In genomic region chr2:52359722-52360121, GRCm38 (mm10) we compare ENCODE assay signal across 30 mouse cellular contexts. TPM values are rescaled to one million over a fixed set of nuclear protein-coding genes. Genes with fewer than 3 reads are reported as not detected.
DNase-seq lines count a peak whose midpoint lies in the region; ATAC-seq lines count a peak whose summit lies in the region.
"Had no signal": no experiment of that assay in that cellular context is flagged by ENCODE, and none has a peak within 500 bp of the region (broad histone marks: within the 10 kb centered on the region; RNA-seq: fewer than 3 reads in every experiment).

No protein-coding gene starts in this region.

- DNase-seq in hindbrain, embryonic 10.5 days (ENCODE audit: low spot score): no peak
- DNase-seq in hindbrain, embryonic 14.5 days (ENCODE audit: low spot score): no peak
- no peak for DNase-seq in spleen, postnatal 10 days (ENCODE audit: low spot score in 2 of 2)
- no peak for DNase-seq in urinary bladder, postnatal 14 days (ENCODE audit: low spot score)
- DNase-seq: adrenal gland, postnatal 14 days; cerebellum, adult 11-12 months; cerebellum, adult 9-11 months; gastrocnemius, postnatal 14 days; heart, postnatal 36 days; kidney, adult 9 months; kidney, postnatal 14 days; layer of hippocampus, adult 9-11 months; liver; lung, adult 2 months; lung, postnatal 10 days; right cerebral cortex, adult 18-20 months; thymus, adult 2 months; thymus, postnatal 36 days had no signal

- WGBS in hindbrain, embryonic 13.5 days: 51% methylated on average over 1 of the region's 1 CpGs
- WGBS in hindbrain, embryonic 10.5 days: 79% methylated on average over 1 of the region's 1 CpGs
- WGBS in hindbrain, embryonic 14.5 days: 38% methylated on average over 1 of the region's 1 CpGs
- WGBS in midbrain, embryonic 15.5 days: 30% methylated on average over 1 of the region's 1 CpGs
- 30% methylated on average over 1 of the region's 1 CpGs for WGBS in neural tube, embryonic 15.5 days

- H3K4me1 ChIP-seq in hindbrain, embryonic 13.5 days (replicated peaks): peaks cover 4% of the 10 kb centered on the region; the same call in 1 of the 2 replicates
- H3K4me1 ChIP-seq in hindbrain, embryonic 10.5 days (replicated peaks): peaks cover 1% of the 10 kb centered on the region
- H3K4me1 ChIP-seq in hindbrain, embryonic 14.5 days (replicated peaks; ENCODE audit: control insufficient read depth, insufficient read depth, low read length): no peaks in the 10 kb centered on the region
- H3K4me1 ChIP-seq in midbrain, embryonic 15.5 days: no peaks in the 10 kb centered on the region
- no peaks in the 10 kb centered on the region for H3K4me1 ChIP-seq in neural tube, embryonic 15.5 days
- H3K4me1 ChIP-seq: midbrain, embryonic 12.5 days had no signal

- peak overlapping the region; percentile 50 for H3K27ac ChIP-seq in hindbrain, embryonic 13.5 days
- no peak overlapping the region for H3K27ac ChIP-seq in hindbrain, embryonic 10.5 days
- H3K27ac ChIP-seq in hindbrain, embryonic 14.5 days: no peak overlapping the region
- no peak overlapping the region for H3K27ac ChIP-seq in midbrain, embryonic 15.5 days
- H3K27ac ChIP-seq in neural tube, embryonic 15.5 days (replicated peaks): 0 out of 2 replicates have a peak overlapping the region, but pooled peaks have one; percentile 37
- H3K27ac ChIP-seq: heart, embryonic 10.5 days; liver, embryonic 14.5 days; macrophage; midbrain, embryonic 12.5 days had no signal

- H3K36me3 ChIP-seq in hindbrain, embryonic 13.5 days: no peaks in the 10 kb centered on the region
- no peaks in the 10 kb centered on the region for H3K36me3 ChIP-seq in hindbrain, embryonic 10.5 days
- no peaks in the 10 kb centered on the region for H3K36me3 ChIP-seq in hindbrain, embryonic 14.5 days (replicated peaks; ENCODE audit: control insufficient read depth, insufficient read depth)
- no peaks in the 10 kb centered on the region for H3K36me3 ChIP-seq in midbrain, embryonic 15.5 days (replicated peaks)
- H3K36me3 ChIP-seq in neural tube, embryonic 15.5 days: no peaks in the 10 kb centered on the region
- H3K36me3 ChIP-seq: heart, embryonic 10.5 days; midbrain, embryonic 12.5 days had no signal

- no peak overlapping the region for H3K4me3 ChIP-seq in hindbrain, embryonic 13.5 days
- H3K4me3 ChIP-seq in hindbrain, embryonic 10.5 days: no peak overlapping the region
- H3K4me3 ChIP-seq in hindbrain, embryonic 14.5 days (replicated peaks; ENCODE audit: low read length): no peak overlapping the region
- no peak overlapping the region for H3K4me3 ChIP-seq in midbrain, embryonic 15.5 days
- no peak overlapping the region for H3K4me3 ChIP-seq in neural tube, embryonic 15.5 days (replicated peaks)
- H3K4me3 ChIP-seq: erythroblast, embryonic 14.5 days; heart, embryonic 10.5 days; midbrain, embryonic 12.5 days; myocyte had no signal

- no peaks in the 10 kb centered on the region for H3K27me3 ChIP-seq in hindbrain, embryonic 13.5 days
- no peaks in the 10 kb centered on the region for H3K27me3 ChIP-seq in hindbrain, embryonic 10.5 days (ENCODE audit: insufficient read depth, poor library complexity, severe bottlenecking)
- no peaks in the 10 kb centered on the region for H3K27me3 ChIP-seq in hindbrain, embryonic 14.5 days (ENCODE audit: control insufficient read depth, insufficient read depth, low read length)
- H3K27me3 ChIP-seq in midbrain, embryonic 15.5 days (replicated peaks): no peaks in the 10 kb centered on the region
- H3K27me3 ChIP-seq in neural tube, embryonic 15.5 days (replicated peaks): no peaks in the 10 kb centered on the region
- H3K27me3 ChIP-seq: midbrain, embryonic 12.5 days had no signal

- no peak overlapping the region for H3K4me2 ChIP-seq in hindbrain, embryonic 13.5 days
- no peak overlapping the region for H3K4me2 ChIP-seq in hindbrain, embryonic 14.5 days (replicated peaks)
- no peak overlapping the region for H3K4me2 ChIP-seq in midbrain, embryonic 15.5 days
- no peak overlapping the region for H3K4me2 ChIP-seq in neural tube, embryonic 15.5 days
- H3K4me2 ChIP-seq: midbrain, embryonic 12.5 days had no signal

- H3K9ac ChIP-seq in hindbrain, embryonic 13.5 days: no peak overlapping the region
- no peak overlapping the region for H3K9ac ChIP-seq in hindbrain, embryonic 14.5 days
- H3K9ac ChIP-seq in midbrain, embryonic 15.5 days: no peak overlapping the region
- no peak overlapping the region for H3K9ac ChIP-seq in neural tube, embryonic 15.5 days (replicated peaks)
- H3K9ac ChIP-seq: liver, embryonic 14.5 days; midbrain, embryonic 12.5 days had no signal

- H3K9me3 ChIP-seq in hindbrain, embryonic 13.5 days: no peaks in the 10 kb centered on the region
- H3K9me3 ChIP-seq in hindbrain, embryonic 10.5 days: no peaks in the 10 kb centered on the region
- H3K9me3 ChIP-seq in hindbrain, embryonic 14.5 days (ENCODE audit: control insufficient read depth, low read length): no peaks in the 10 kb centered on the region
- no peaks in the 10 kb centered on the region for H3K9me3 ChIP-seq in midbrain, embryonic 15.5 days
- H3K9me3 ChIP-seq in neural tube, embryonic 15.5 days (replicated peaks): no peaks in the 10 kb centered on the region
- H3K9me3 ChIP-seq: heart, embryonic 10.5 days; midbrain, embryonic 12.5 days had no signal

- peak; percentile 69; the same call in 1 of the 2 replicates for ATAC-seq in hindbrain, embryonic 13.5 days (ENCODE audit: low FRiP score)
- 0 out of 2 replicates have a peak, but pooled peaks have one; percentile 48 for ATAC-seq in hindbrain, embryonic 14.5 days (ENCODE audit: low FRiP score)
- peak; percentile 73 for ATAC-seq in midbrain, embryonic 15.5 days (replicated peaks)
- peak; percentile 75 for ATAC-seq in neural tube, embryonic 15.5 days (ENCODE audit: low FRiP score)
- ATAC-seq: CD4-positive, CD25-positive, alpha-beta regulatory T cell, adult 4 months; forebrain, embryonic 16.5 days; intestine, postnatal 0 days had no signal

RNA-seq across cellular contexts. Expression of gene Neb, which starts 18.6 kb away (rescaled TPM):
- polyA plus RNA-seq in hindbrain, embryonic 13.5 days (2015; fragmentation: Nextera tagmentation; extraction: Ambion mirVana): 1.2 and 2.0 TPM in 2 replicates
- polyA plus RNA-seq in hindbrain, embryonic 10.5 days (2016; fragmentation: Nextera tagmentation; extraction: Ambion mirVana): 0.08 and 0.30 TPM in 2 replicates
- 0.63 and 0.74 TPM in 2 replicates for polyA plus RNA-seq in hindbrain, embryonic 14.5 days (2014; fragmentation: Nextera tagmentation; extraction: Ambion mirVana)
- polyA plus RNA-seq in midbrain, embryonic 15.5 days (2015; fragmentation: Nextera tagmentation; extraction: Ambion mirVana): 0.65 and 0.72 TPM in 2 replicates
- 10.7 and 12.4 TPM in 2 replicates for polyA plus RNA-seq in neural tube, embryonic 15.5 days (2015; fragmentation: Nextera tagmentation; extraction: Ambion mirVana)
- polyA plus RNA-seq: erythroblast, embryonic 14.5 days had no signal

Comparison
In these comparisons a context has a peak if more than half of its experiments do, and no peak if none do; other contexts are left out.
1. H3K27ac ChIP-seq: peak in hindbrain, embryonic 13.5 days (single experiment) and neural tube, embryonic 15.5 days (single experiment); none in hindbrain, embryonic 10.5 days (single experiment), hindbrain, embryonic 14.5 days (single experiment) and midbrain, embryonic 15.5 days (single experiment).
2. Peak in every context shown above with its lines, with median percentiles within 50 percentile points of each other: ATAC-seq.